Mouse (Mus musculus): ENCODE data around the gene Abcb11. TPM values are rescaled to one million over a fixed set of nuclear protein-coding genes. Genes with fewer than 3 reads are reported as not detected.
"Not testable (repeated sequence)": the region's sequence is repeated elsewhere in the genome, so short reads cannot be mapped to it uniquely, and the experiment has no call there.

Abcb11 gene
- not detected for total RNA-seq (2021)
- long read RNA-seq = 0 reads

DNA sequence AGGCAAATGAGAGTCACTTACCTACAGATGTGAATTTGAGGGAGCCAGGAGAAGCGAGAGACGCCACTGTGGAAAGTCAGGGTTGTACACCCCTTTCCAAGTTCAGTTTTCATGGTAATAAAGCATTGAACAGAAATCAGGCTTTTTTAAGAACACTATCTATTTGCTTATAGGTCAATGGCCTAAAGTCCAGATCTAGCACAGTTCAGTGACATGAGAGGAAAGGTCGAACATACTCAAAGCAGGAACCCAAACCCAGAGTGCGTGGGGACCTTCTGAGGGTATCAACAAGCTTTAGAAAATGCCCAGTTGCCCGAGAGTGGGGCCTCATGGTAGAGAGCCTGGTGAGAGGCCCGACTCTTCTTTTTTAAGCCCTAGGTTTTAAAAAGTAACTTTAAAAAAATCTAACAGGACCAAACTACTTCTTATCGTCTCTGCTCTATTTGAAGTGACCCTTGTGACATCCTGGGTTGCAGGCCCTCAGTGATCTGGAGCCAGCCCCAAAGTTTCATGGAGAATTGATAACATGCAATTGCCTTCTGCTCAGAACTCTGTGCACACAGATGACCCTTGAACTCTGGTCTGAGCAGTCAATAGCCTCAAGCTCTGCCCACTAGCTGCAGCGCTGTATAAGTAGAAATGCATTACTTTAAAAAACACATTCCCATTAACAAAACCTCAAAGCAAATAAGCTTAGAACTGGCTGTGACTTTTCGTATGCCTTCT, at the start of gene Abcb11:
Abcb11 (minus strand) TSS at position 121 of the 726 bp plus-strand sequence.
- DNase-seq (ENCODE audit: low spot score in 2 of 2) = no peak

DNA sequence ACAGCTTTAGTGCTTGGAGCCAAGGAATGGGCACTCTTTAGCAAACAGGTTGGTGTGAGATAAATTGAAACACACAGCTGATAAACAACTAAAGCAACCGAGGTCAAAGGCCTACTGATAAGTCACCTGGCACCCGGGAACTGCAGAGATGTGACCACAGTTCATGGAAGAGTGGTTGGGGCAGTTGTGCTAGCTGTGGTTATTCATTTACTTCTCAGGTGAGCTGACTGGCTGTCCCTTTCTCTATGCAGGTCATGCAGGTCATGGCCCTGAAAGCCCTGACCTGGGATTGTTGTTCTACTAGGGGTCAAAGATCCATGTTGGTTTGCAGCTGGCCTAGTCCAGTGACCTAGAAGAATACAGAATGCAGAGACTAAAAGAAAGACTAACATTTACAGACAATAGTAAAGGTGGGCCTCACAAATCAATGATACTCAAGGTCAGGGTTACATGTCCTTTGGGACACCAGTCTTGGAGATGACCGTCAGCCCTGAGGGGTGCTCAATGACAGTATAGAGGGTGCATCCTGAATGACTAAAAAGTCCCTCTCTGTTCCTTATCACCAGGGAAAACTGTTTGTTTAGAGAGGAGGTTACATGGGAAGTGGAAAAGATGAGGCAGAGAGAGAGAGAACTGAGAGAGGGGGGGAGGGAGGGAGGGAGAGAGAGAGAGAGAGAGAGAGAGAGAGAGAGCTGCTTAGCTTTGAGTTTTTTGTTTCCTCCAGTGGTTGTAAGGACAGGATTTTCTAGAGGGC, 43.9 kb upstream of the Abcb11 start:
- DNase-seq (ENCODE audit: low spot score in 2 of 2) = no peak

DNA sequence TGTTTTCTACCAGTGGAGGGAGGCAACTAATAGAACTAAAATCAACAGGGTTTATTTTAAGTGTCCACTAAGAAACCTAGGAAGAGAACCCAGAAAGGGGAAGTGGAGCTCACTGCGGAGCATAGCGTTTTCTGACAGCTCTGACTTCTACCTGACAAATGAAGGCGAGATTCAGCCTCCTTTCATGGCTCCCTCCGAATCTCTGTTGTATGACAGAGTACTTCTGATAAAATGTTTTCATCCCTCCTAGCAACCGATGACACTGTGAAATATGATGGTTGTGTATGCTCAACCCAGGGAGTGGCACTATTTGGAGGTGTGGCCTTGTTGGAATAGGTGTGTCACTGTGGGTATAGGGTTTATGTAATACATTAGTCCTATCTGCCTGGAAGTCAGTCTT, 40.4 kb upstream of the Abcb11 start:
- no peak for DNase-seq (ENCODE audit: low spot score in 2 of 2)

DNA sequence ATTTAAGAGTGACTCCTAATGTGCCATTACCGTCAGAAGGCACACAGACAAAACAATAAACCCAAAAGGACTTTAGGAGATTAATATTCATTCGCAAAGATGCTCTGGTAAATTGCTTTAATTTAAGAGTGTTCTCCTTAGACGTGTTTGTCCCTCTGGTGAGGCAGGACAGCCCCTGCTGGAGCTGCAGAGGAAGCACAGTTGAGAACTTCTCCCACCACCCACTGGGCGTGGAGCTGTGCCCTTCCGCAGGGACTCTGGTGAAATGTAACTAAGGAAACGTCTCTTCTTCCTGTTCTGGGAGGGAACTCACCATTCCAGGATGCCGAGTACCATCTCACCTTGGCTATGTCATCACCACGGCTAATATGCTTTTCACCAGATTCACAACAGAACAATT, 39.3 kb upstream of the Abcb11 start:
- no peak for DNase-seq (ENCODE audit: low spot score in 2 of 2)

DNA sequence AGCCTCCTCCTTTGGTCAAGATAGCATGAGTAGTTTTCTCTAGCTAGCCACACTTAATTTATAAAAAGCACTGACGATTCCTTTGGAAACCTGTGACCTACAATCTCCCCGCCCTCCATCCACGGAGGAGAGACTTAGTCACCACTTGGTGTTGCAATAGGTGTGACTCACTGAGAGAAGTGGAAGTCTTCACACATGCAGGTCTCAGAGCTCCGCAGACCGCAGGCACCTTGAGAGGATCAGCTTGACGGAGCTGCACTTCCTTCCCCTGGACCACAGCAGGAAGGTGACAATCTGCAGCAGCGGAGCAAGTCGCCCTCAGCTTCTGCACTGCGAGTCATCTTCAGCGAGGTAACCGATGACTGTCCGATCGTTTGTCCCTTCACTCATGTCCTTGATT, 37.9 kb upstream of the Abcb11 start, which contains the start of gene Dhrs9:
Dhrs9 (plus strand) TSS at position 165 of the 400 bp plus-strand sequence.
- no peak for DNase-seq (ENCODE audit: low spot score in 2 of 2)

DNA sequence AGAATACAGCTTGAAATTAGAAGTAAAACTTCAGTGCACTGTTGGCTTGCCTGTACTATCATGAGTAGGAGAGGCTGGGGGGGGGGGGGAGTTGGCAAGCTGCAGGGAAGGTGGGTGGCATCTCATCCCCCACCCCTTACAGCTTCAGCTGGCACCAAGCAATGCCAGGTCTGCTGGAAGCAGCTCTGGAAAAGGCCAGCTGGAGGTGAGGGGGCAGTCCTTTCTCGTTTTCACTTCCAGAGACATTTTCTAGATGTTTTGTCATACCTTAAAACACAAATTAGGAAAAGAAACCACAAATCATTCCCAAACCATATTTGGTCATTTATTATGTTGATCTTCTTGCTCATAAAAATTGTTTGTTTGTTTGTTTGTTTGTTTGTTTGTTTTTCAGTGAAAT, 37.4 kb upstream of the Abcb11 start:
- peak in 1 of 2 experiments; percentile 12 for DNase-seq (ENCODE audit: low spot score in 2 of 2)

DNA sequence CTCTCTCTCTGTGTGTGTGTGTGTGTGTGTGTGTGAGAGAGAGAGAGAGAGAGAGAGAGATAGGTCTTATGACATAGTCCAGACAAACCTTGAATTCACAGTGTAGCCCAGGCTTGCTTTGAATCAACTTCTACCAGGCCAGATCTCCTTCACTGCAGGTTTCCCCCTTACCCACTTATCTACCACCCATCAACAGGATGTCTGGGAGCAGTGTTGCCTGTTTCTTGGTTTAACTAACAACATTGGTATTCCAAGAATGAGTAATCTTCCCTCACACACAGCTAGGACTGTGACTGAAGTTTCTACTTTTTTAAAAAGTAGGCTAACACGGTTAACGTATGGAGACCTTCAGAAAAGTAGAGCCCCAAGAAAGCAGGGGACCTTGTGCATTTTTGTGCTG, 34.4 kb upstream of the Abcb11 start:
- DNase-seq (ENCODE audit: low spot score in 2 of 2) = no peak

DNA sequence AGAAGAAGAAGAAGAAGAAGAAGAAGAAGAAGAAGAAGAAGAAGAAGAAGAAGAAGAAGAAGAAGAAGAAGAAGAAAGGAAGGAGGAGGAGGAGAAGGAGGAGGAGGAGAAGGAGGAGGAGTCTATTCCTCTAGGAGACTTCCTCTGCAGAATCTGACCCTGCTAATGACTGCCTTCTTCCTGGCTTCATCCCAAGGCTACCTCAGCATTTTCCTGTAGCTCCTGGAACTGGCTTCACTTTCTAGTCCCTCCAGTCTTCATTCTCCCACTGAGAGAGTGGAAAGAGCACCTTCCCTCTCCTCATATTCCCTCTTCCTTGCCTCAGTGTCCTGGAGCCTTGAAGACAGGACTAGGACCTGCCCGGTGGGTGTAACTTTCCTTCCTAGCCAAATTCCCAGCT, 22.9 kb upstream of the Abcb11 start:
- DNase-seq (ENCODE audit: low spot score in 2 of 2) = no peak

DNA sequence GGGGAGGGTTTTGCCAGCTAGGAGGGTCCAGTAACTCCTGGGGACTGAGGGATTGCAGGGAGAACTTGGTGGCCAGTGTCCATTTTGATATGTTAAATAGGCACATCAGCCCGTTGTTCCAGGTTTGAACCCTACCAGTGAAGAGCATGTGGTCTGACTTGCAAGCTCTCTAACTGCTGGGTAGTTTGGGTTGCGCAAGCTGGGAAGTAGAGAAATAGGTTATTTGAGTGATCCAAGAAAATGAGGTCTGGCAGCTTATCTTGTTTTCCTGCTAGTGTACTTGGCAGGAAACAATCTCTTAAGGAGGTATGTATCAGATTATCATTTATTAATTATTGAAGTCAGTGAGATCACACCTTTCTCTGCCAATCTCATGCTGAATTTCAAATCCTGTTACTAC, 22.4 kb upstream of the Abcb11 start:
- DNase-seq (ENCODE audit: low spot score in 2 of 2) = no peak

DNA sequence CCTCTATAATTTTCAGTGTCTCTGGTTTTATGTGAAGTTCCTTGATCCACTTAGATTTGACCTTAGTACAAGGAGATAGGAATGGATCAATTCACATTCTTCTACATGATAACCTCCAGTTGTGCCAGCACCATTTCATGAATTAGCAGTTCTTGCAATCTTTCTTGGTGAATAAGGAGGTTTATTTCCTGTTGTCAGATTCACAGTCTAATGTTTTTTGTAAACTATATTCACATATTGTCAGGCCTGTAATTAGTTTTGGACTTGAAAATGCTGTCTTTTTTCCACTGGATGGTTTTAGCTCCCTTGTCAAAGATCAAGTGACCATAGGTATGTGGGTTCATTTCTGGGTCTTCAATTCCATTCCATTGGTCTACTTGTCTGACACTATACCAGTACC, 13.0 kb upstream of the Abcb11 start:
- not testable (repeated sequence) for DNase-seq (ENCODE audit: low spot score in 2 of 2)

DNA sequence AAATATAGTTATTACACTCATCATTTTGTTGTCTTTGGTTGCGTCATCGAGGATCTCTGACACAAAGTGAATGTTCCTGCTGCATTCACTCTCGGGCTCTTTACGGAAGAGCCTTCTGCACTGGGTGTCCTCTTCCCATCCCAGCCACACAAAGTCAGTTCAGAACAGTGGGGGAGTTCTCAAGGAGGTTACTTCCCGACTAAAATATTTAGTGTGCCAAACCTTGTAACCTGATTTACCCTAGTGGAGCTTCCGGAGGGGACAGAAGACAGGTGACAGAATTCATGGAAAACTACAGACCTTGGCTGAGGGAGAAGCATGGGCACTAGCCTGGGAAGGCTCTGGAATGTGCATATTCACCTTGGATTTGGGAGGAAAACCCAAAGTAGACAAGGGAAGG, 910 bp downstream of the Abcb11 start:
- DNase-seq (ENCODE audit: low spot score in 2 of 2) = no peak

DNA sequence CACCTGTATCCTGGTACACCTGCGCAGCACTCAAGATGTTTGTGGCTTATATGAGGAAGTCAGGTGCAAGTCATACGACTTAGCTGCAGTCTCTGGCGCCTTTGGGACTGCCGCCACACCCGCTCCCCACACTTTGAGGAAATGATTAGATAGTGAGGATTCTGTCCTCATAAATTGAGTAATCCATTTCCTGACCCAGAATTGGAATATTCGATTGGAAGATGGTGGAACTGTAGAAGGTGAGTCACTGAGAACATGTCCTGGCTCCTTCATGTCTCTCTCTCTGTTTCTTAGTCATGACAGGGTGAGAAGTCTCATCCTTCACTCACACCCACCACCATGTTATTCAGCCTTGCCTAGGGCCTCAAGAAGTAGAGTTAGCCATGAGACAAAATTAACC, 10.9 kb downstream of the Abcb11 start:
- not testable (repeated sequence) for DNase-seq (ENCODE audit: low spot score in 2 of 2)

DNA sequence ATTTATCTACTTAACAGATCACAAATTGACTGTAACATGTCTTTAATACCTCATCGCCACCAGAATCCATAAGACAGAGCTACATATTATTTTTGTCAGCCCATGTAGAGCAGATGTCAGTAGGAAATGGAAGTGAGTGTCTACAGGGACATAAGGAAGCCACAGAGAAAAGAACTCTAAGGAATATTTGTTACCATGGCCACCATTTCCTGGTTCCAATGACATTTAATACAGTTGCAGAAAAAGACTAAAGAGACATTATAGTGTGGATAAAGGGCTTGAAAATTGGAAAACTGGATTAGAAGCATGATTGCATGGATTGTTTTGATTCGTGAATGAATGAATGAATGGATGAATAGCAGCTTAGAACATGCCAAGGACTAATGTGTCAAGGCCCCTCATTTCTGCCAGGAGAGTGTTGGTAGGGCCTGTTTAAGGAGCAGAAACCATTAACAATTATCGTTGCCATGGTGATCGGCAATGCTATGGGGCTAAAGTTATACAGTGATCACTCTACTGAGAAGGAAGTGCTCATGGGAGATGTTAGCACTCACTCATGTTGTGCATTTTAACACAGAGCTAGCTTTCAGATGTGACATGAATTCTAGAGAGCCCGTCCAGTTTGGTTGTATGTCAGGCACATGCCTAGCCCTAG, 13.8 kb downstream of the Abcb11 start:
- no peak for DNase-seq (ENCODE audit: low spot score in 2 of 2)

DNA sequence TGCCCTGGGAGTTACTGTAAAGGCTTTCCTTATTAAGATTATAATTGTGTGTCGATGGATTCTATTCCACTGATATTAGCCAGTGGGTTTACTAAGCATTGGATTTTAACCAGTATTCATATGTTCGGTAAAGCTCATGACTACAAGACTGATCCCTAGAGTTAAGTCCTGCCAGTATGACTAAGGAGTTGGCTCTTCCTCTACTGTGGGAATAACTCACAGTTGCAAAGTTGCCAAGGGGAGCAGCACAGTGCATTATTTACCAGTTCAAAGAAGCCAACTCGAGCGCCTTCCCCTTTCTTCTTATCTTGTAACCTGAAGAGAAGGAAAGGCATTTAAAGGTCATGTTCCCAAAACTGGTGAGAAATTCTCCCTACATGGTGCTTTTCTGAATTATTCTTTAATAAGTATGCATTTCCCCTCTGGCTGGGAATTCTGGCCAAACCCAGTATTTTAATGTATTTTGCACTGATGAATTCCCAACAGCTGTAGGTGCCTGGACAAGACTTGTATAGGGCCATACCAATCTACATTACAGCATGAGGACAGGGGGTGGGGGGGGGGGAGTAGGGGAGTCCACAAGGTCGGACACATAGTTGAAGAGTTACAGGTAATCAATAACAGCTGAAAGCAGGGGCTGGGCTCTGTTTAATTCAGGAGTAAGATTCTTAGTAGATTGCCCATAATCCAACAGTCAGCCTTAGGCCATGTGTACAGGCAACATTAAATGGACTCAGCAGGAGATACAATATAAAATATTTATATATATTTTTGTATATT, 17.3 kb downstream of the Abcb11 start:
- DNase-seq (ENCODE audit: low spot score in 2 of 2) = no peak

DNA sequence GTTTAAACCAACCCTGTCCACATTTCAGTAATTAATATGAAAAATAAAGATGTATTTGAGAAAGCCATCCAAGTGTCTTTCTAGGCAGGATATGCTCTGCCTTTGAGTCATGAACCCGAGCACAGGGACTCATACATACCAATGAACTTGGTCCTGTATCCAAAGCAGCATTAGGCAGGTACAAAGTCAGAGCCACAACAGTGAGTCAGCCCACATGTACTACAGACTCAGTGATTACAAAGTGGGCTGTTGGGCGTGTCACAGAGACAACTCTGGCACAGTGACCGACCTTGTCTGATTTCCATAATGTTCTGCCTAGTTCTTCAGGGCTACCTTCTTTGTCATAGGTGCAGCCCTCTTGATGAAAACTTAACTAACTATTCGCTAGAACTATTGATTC, 19.4 kb downstream of the Abcb11 start:
- no peak for DNase-seq (ENCODE audit: low spot score in 2 of 2)

DNA sequence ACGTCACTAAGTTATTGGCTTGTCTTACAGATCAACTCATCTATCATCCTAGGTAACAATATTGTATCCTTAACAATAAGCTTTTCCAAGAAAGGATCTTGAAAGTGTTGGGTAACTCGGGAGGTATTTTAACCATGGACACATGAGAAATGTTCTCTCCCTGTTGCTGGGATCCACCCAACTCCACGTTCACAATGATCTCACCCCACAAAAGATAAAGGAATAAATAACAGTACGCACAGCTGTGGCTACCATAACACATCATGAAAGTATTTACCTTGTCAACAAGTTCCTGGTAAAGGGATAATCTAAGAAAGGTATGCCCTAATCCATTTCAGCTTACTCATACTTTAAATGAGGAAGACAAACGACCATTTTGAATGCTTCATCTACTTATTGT, 21.0 kb downstream of the Abcb11 start:
- no peak for DNase-seq (ENCODE audit: low spot score in 2 of 2)

DNA sequence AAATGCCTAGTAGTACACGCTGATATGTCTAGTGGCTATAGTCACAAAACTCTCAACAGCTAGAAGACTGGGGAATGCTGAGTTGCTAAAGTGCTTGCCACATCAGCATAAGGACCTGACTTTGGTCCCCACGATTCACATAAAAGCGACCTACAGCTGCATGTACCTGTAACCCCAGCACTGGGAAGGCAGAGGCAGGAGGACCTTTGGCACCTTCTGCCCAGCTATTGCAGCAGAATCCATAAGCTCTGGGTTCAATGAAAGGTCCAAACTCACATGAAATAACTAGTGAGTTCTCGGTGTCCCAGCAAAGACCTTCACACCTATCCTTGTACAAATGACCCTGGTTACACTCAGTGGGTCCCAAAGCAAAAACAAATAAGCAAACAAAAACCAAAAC, 31.1 kb downstream of the Abcb11 start:
- no peak for DNase-seq (ENCODE audit: low spot score in 2 of 2)

DNA sequence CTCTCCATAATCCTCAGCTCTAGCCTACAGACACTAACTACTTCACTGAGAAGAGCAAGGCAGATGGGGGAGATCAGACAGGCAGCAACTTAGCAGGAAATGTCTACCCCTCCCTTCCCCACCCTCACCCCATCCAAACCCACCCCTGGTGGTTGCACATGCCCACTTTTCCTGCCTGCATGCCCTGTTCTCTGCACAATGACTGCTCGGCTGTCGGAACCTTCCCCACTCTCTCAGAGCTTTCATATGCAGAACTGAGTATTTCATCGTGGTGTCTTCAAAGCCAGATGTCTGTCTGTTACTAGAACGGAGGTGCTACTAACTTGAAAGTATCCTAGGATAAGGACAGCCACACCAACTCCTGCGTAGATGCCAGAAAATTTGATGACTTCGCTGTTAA, 34.3 kb downstream of the Abcb11 start:
- no peak for DNase-seq (ENCODE audit: low spot score in 2 of 2)

DNA sequence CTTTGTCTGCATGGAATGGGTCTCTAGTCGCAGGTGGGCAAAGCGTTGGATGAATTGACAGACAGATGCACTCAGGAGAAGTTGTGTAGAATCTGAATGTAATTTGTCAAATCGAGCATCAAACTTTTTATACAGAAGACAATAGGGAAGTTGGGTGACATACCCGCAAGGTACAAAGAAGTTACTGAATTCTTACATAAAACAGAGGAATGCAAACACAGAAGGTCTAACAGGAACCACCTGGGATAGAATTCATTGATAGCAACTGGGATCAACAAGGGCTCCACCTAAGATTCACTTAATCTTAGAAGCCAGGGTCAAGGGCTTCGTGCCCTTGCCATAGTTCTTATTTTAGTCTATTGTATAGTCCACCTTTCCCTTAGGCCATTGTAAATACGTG, 41.8 kb downstream of the Abcb11 start:
- not testable (repeated sequence) for DNase-seq (ENCODE audit: low spot score in 2 of 2)

DNA sequence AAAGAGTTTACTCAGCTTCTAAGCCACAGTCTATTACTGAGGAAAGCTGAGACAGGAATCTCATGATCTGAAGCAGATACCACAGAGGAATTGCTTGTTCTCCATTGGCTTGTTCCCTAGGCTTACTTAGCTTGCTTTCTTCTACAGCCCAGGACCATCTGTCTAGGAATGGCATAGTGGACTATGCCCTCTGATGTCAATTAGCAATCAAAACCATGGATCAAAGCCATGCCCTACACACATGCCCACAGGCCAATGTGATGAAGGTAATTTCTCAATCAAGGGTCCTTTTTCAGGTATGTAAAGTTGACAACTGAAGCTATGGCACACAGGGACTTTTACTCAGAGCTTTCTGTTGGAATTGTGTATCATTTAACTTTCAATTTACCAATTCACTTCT, 47.9 kb downstream of the Abcb11 start:
- DNase-seq (ENCODE audit: low spot score in 2 of 2) = no peak

DNA sequence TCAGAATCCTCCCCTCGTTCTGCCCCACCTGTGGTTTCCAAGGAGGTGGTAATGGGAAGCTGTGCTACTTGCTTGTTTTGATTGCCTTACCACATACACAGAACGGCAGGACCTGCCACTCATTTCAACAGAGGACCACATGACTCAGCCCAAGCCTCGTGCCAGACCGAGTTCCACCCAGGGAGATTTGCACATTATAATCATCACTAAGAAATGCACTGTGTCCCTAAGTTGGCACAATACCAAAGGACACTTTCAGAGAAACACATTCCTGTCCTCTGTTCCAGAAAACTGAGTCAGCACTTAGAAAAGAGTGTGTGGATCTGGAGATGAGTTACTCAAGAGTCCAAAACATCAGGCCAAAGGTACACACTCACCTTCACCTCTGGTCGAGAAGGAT, 53.4 kb downstream of the Abcb11 start:
- DNase-seq (ENCODE audit: low spot score in 2 of 2) = no peak
